Mouse (Mus musculus): ENCODE results near the gene Hoxc12. TPM values are rescaled to one million over a fixed set of nuclear protein-coding genes. Genes with fewer than 3 reads are reported as not detected.

Hoxc12 gene
- polyA plus RNA-seq, 1 experiment = not detected

- no peaks in the 10 kb centered on the region for H3K36me3 ChIP-seq (replicated peaks; ENCODE audit: low read length)
- no peak overlapping the region for H3K4me3 ChIP-seq (replicated peaks)
- TF ChIP-seq FLI1 (IDR thresholded peaks at IDR 0.05; ENCODE audit: low read length) = no peak
- no peak for TF ChIP-seq GATA1 (IDR thresholded peaks at IDR 0.05; ENCODE audit: borderline replicate concordance, low read length)
- H3K27me3 ChIP-seq (replicated peaks) = peaks cover 94% of the 10 kb centered on the region
- no peaks in the 10 kb centered on the region; the same call in 1 of the 2 replicates for H3K9me3 ChIP-seq
- peaks cover 41% of the 10 kb centered on the region for H3K4me1 ChIP-seq
Observed at GRCm38 (mm10) chr15:102970740-102971139, 34.2 kb downstream of the Hoxc12 start.

GRCm38 (mm10) chr15:102972254-102972653 is 35.7 kb downstream of the Hoxc12 start:
- no peak for TF ChIP-seq FLI1 (IDR thresholded peaks at IDR 0.05; ENCODE audit: low read length)
- no peak for TF ChIP-seq GATA1 (IDR thresholded peaks at IDR 0.05; ENCODE audit: borderline replicate concordance, low read length)
- Histone ChIP-seq H3K4me1 (peaks cover 41% of the 10 kb centered on the region), H3K9me3 (no peaks in the 10 kb centered on the region; the same call in 1 of the 2 replicates), H3K36me3 (replicated peaks; ENCODE audit: low read length) (no peaks in the 10 kb centered on the region), H3K27me3 (replicated peaks) (peaks cover 94% of the 10 kb centered on the region), H3K4me3 (replicated peaks) (no peak overlapping the region)

- no peak overlapping the region for H3K4me3 ChIP-seq (replicated peaks)
- peaks cover 94% of the 10 kb centered on the region for H3K27me3 ChIP-seq (replicated peaks)
- no peak for TF ChIP-seq GATA1 (IDR thresholded peaks at IDR 0.05; ENCODE audit: borderline replicate concordance, low read length)
- TF ChIP-seq FLI1 (IDR thresholded peaks at IDR 0.05; ENCODE audit: low read length) = no peak
- peaks cover 41% of the 10 kb centered on the region for H3K4me1 ChIP-seq
- no peaks in the 10 kb centered on the region for H3K36me3 ChIP-seq (replicated peaks; ENCODE audit: low read length)
- no peaks in the 10 kb centered on the region; the same call in 1 of the 2 replicates for H3K9me3 ChIP-seq
Observed at GRCm38 (mm10) chr15:102972753-102973152, 36.2 kb downstream of the Hoxc12 start.

DNA sequence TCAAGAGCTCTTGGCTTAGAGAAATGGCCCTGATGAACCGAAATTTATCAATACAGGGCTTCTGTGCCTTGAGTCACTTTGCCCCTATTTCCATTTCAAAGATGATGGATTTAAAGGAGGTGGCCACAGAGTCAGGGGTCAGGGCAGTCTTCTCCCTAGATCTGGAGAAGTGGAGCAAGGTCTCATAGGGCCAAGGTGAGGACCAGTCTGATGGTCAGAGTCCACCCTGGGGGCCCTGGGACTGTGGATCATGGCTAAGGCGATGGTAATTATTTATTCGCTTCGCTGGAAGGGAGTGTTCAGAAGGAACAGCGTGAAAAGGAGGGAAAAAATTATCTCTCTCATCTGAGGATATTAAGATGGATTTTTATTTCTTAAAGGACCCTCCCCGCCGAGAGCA is 38.5 kb downstream of the Hoxc12 start:
- peaks cover 96% of the 10 kb centered on the region for H3K27me3 ChIP-seq (replicated peaks)
- no peaks in the 10 kb centered on the region for H3K36me3 ChIP-seq (replicated peaks; ENCODE audit: low read length)
- H3K9me3 ChIP-seq = no peaks in the 10 kb centered on the region
- peaks cover 48% of the 10 kb centered on the region for H3K4me1 ChIP-seq
- H3K4me3 ChIP-seq (replicated peaks) = no peak overlapping the region
- no peak for TF ChIP-seq GATA1 (IDR thresholded peaks at IDR 0.05; ENCODE audit: borderline replicate concordance, low read length)
- no peak for TF ChIP-seq FLI1 (IDR thresholded peaks at IDR 0.05; ENCODE audit: low read length)

DNA sequence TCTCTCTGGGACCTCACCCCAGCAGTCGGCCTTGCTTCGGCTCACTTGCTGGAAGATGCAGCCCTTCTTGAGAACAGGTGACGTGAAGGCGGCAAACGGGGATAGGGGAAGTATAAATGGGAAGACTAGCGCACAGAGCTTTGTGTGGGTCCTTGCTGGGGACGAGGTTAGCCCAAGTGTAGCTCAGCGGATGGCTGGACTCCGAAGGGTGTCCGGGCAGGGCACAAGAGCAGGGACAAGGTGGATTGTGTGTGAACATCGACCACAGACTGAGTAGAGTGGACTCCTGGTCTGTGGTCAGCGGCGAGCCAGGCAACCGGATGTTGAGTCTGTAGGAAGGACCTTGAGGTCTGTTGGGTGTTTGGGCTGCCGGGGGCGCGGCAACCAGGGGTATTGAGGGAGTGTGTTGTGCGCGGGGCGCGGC is 39.1 kb downstream of the Hoxc12 start:
- Histone ChIP-seq H3K27me3 (replicated peaks) (peaks cover 96% of the 10 kb centered on the region), H3K4me3 (replicated peaks) (peak overlapping the region; percentile 70), H3K4me1 (peaks cover 44% of the 10 kb centered on the region), H3K9me3 (no peaks in the 10 kb centered on the region), H3K36me3 (replicated peaks; ENCODE audit: low read length) (no peaks in the 10 kb centered on the region)
- no peak for TF ChIP-seq FLI1 (IDR thresholded peaks at IDR 0.05; ENCODE audit: low read length)

- H3K4me1 ChIP-seq = peaks cover 39% of the 10 kb centered on the region
- H3K36me3 ChIP-seq (replicated peaks; ENCODE audit: low read length) = no peaks in the 10 kb centered on the region
- peak within 1 kb of the TSS; percentile 86 for H3K4me3 ChIP-seq (replicated peaks)
- H3K9me3 ChIP-seq = no peaks in the 10 kb centered on the region
- TF ChIP-seq FLI1 (IDR thresholded peaks at IDR 0.05; ENCODE audit: low read length) (no peak), GATA1 (IDR thresholded peaks at IDR 0.05; ENCODE audit: borderline replicate concordance, low read length) (no peak)
- H3K27me3 ChIP-seq (replicated peaks) = peaks cover 96% of the 10 kb centered on the region
Observed at GRCm38 (mm10) chr15:102976171-102976570, 39.6 kb downstream of the Hoxc12 start, which contains the start of gene Hoxc9. TSS of gene Hoxc9 (plus strand) at chr15:102976439.

DNA sequence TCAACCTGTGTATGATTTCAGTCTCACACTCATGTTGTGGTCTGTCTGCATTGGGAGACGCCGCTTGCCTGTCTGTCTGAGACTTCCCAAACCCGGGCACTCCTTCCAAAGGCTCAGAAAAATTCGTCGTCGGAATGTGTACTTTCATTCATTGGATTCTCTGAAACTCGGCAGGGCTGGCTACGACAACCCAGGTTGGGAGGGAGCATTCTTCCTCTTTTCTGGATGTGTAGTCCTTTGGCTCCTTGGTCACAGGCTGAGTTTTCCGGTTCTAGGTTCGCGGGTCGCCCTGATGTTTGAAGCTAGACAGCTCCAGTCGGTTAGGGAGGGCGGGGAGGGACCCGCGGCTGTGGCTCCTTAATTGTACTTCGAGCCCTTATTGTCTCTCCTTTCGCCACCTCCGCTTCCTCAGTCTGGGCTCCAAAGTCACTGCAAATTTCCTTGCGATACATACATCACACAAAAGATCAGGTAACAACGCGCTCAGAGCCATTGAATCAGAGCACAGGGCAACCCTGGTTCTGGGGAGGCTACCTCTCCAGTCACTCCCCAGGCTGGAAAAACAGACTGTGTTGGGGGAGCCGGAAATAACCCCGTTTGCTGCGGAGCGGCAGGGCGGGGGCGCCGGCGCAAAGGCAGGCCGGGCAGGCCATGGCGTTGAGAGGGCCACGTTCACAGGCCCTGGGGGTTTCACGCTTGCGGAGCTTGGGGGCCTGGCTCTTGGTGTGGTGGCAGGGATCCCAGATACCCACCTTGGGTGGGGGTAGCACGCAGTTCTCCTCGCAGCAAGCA is 40.3 kb downstream of the Hoxc12 start:
- peaks cover 97% of the 10 kb centered on the region for H3K27me3 ChIP-seq (replicated peaks)
- no peaks in the 10 kb centered on the region for H3K36me3 ChIP-seq (replicated peaks; ENCODE audit: low read length)
- no peaks in the 10 kb centered on the region for H3K9me3 ChIP-seq
- TF ChIP-seq FLI1 (IDR thresholded peaks at IDR 0.05; ENCODE audit: low read length) = no peak
- no peak for TF ChIP-seq GATA1 (IDR thresholded peaks at IDR 0.05; ENCODE audit: borderline replicate concordance, low read length)
- H3K4me1 ChIP-seq = peaks cover 43% of the 10 kb centered on the region
- peak overlapping the region; percentile 86 for H3K4me3 ChIP-seq (replicated peaks)

GRCm38 (mm10) chr15:102977423-102977974 is 40.9 kb downstream of the Hoxc12 start:
- peaks cover 97% of the 10 kb centered on the region for H3K27me3 ChIP-seq (replicated peaks)
- H3K4me3 ChIP-seq (replicated peaks) = peak overlapping the region; percentile 86
- peaks cover 41% of the 10 kb centered on the region for H3K4me1 ChIP-seq
- no peaks in the 10 kb centered on the region for H3K9me3 ChIP-seq
- TF ChIP-seq FLI1 (IDR thresholded peaks at IDR 0.05; ENCODE audit: low read length) (no peak), GATA1 (IDR thresholded peaks at IDR 0.05; ENCODE audit: borderline replicate concordance, low read length) (no peak)
- H3K36me3 ChIP-seq (replicated peaks; ENCODE audit: low read length) = no peaks in the 10 kb centered on the region

GRCm38 (mm10) chr15:102978615-102979515 is 42.3 kb downstream of the Hoxc12 start:
- Histone ChIP-seq H3K4me1 (peaks cover 40% of the 10 kb centered on the region), H3K9me3 (no peaks in the 10 kb centered on the region), H3K27me3 (replicated peaks) (peaks cover 96% of the 10 kb centered on the region), H3K4me3 (replicated peaks) (no peak overlapping the region), H3K36me3 (replicated peaks; ENCODE audit: low read length) (no peaks in the 10 kb centered on the region)
- TF ChIP-seq GATA1 (IDR thresholded peaks at IDR 0.05; ENCODE audit: borderline replicate concordance, low read length) = no peak
- TF ChIP-seq FLI1 (IDR thresholded peaks at IDR 0.05; ENCODE audit: low read length) = no peak
